In genomic region chr11:114843818-114844463, GRCm38 (mm10) we compare ENCODE assay signal across 8 mouse cellular contexts. TPM values are rescaled to one million over a fixed set of nuclear protein-coding genes. Genes with fewer than 3 reads are reported as not detected.
DNase-seq lines count a peak whose midpoint lies in the region; ATAC-seq and TF ChIP-seq lines count a peak whose summit lies in the region.

No protein-coding gene starts in this region.

- H3K9ac ChIP-seq in forebrain, embryonic 14.5 days (ENCODE audit: low read length): no peak overlapping the region
- H3K9ac ChIP-seq in liver, embryonic 11.5 days (ENCODE audit: low read depth, low read length): no peak overlapping the region

- peaks cover 35% of the 10 kb centered on the region for H3K4me1 ChIP-seq in forebrain, embryonic 10.5 days
- no peaks in the 10 kb centered on the region for H3K4me1 ChIP-seq in forebrain, embryonic 14.5 days (ENCODE audit: control insufficient read depth, insufficient read depth, low read length)
- peaks cover 38% of the 10 kb centered on the region for H3K4me1 ChIP-seq in E14TG2a.4 (replicated peaks; ENCODE audit: low read depth, low read length)
- peaks cover 33% of the 10 kb centered on the region for H3K4me1 ChIP-seq in heart, embryonic 10.5 days
- peaks cover 12% of the 10 kb centered on the region for H3K4me1 ChIP-seq in liver, embryonic 11.5 days (replicated peaks; ENCODE audit: control insufficient read depth, insufficient read depth, low read length)

- H3K9me3 ChIP-seq in forebrain, embryonic 10.5 days: peaks cover 9% of the 10 kb centered on the region; the same call in 1 of the 2 replicates
- no peaks in the 10 kb centered on the region for H3K9me3 ChIP-seq in forebrain, embryonic 14.5 days (replicated peaks; ENCODE audit: control insufficient read depth, low read length)
- H3K9me3 ChIP-seq in E14TG2a.4 (ENCODE audit: low read length): peaks cover 21% of the 10 kb centered on the region
- 0 out of 2 replicates have a peak, but pooled peaks cover 4% of the 10 kb centered on the region for H3K9me3 ChIP-seq in heart, embryonic 10.5 days
- H3K9me3 ChIP-seq in liver, embryonic 11.5 days (ENCODE audit: control insufficient read depth, low read length): no peaks in the 10 kb centered on the region

- H3K27ac ChIP-seq in forebrain, embryonic 10.5 days: peak overlapping the region; percentile 83
- H3K27ac ChIP-seq in forebrain, embryonic 14.5 days (ENCODE audit: low read depth, low read length): no peak overlapping the region
- H3K27ac ChIP-seq in heart, embryonic 10.5 days: peak overlapping the region; percentile 88
- H3K27ac ChIP-seq in liver, embryonic 11.5 days (ENCODE audit: low read depth, low read length): peak overlapping the region; percentile 26; the same call in 1 of the 2 replicates

- no peak overlapping the region for H3K4me2 ChIP-seq in forebrain, embryonic 14.5 days (ENCODE audit: low read length)
- peak overlapping the region; percentile 39 for H3K4me2 ChIP-seq in liver, embryonic 11.5 days

- ATAC-seq in forebrain, embryonic 14.5 days: no peak
- peak; percentile 69 for ATAC-seq in liver, embryonic 11.5 days (replicated peaks; ENCODE audit: low FRiP score)

- WGBS in forebrain, embryonic 10.5 days: 3% methylated on average over 8 of the region's 8 CpGs
- 5% methylated on average over 8 of the region's 8 CpGs for WGBS in forebrain, embryonic 14.5 days
- WGBS in heart, embryonic 10.5 days: 8% methylated on average over 8 of the region's 8 CpGs
- 7% methylated on average over 8 of the region's 8 CpGs for WGBS in liver, embryonic 11.5 days

- DNase-seq in forebrain, embryonic 10.5 days (ENCODE audit: extremely low spot score, low spot score): peak; percentile 45
- no peak for DNase-seq in forebrain, embryonic 14.5 days (ENCODE audit: low spot score)
- peak; percentile 89 for DNase-seq in heart, embryonic 10.5 days (ENCODE audit: low spot score)
- no peak for DNase-seq in liver, embryonic 11.5 days (ENCODE audit: low spot score)
- DNase-seq in urinary bladder, postnatal 14 days (ENCODE audit: low spot score): no peak
- no peak for DNase-seq in adrenal gland, adult (ENCODE audit: inconsistent age in 2 of 2, low spot score in 1 of 2)
- DNase-seq in adrenal gland, adult 18-20 months (ENCODE audit: low spot score in 2 of 2): no peak

- peak overlapping the region; percentile 24 for H3K4me3 ChIP-seq in forebrain, embryonic 10.5 days
- H3K4me3 ChIP-seq in forebrain, embryonic 14.5 days (ENCODE audit: low read depth, low read length): no peak overlapping the region
- H3K4me3 ChIP-seq in E14TG2a.4 (replicated peaks; ENCODE audit: low read length): peak overlapping the region; percentile 60
- peak overlapping the region; percentile 20; the same call in 1 of the 2 replicates for H3K4me3 ChIP-seq in heart, embryonic 10.5 days
- H3K4me3 ChIP-seq in liver, embryonic 11.5 days (ENCODE audit: low read depth, low read length): no peak overlapping the region

- H3K27me3 ChIP-seq in forebrain, embryonic 10.5 days (ENCODE audit: poor library complexity, severe bottlenecking): peaks cover 9% of the 10 kb centered on the region
- peaks cover 1% of the 10 kb centered on the region for H3K27me3 ChIP-seq in forebrain, embryonic 14.5 days (replicated peaks; ENCODE audit: control insufficient read depth, insufficient read depth, low read length)
- peaks cover 17% of the 10 kb centered on the region for H3K27me3 ChIP-seq in E14TG2a.4 (ENCODE audit: insufficient read depth, low read length)
- no peaks in the 10 kb centered on the region; the same call in 1 of the 2 replicates for H3K27me3 ChIP-seq in heart, embryonic 10.5 days (ENCODE audit: insufficient read depth, poor library complexity, severe bottlenecking)
- peaks cover 3% of the 10 kb centered on the region for H3K27me3 ChIP-seq in liver, embryonic 11.5 days (replicated peaks; ENCODE audit: control insufficient read depth, insufficient read depth, low read length)

- TF ChIP-seq CTCF in E14TG2a.4 (conservative IDR thresholded peaks at IDR 0.05; ENCODE audit: low read length): no peak

- H3K36me3 ChIP-seq in forebrain, embryonic 10.5 days (replicated peaks): no peaks in the 10 kb centered on the region
- H3K36me3 ChIP-seq in forebrain, embryonic 14.5 days (ENCODE audit: control insufficient read depth, insufficient read depth, low read length): no peaks in the 10 kb centered on the region
- H3K36me3 ChIP-seq in E14TG2a.4 (ENCODE audit: insufficient read depth, low read length): no peaks in the 10 kb centered on the region
- H3K36me3 ChIP-seq in heart, embryonic 10.5 days: 0 out of 2 replicates have a peak, but pooled peaks cover 2% of the 10 kb centered on the region
- H3K36me3 ChIP-seq in liver, embryonic 11.5 days (ENCODE audit: control insufficient read depth, insufficient read depth, low read length): no peaks in the 10 kb centered on the region

RNA-seq across cellular contexts. Expression of gene Gprc5c, which starts 7.0 kb away (rescaled TPM):
- polyA plus RNA-seq in forebrain, embryonic 10.5 days (2016; fragmentation: Nextera tagmentation; extraction: Ambion mirVana): 31.7 and 32.3 TPM in 2 replicates
- polyA plus RNA-seq in forebrain, embryonic 14.5 days (2014; fragmentation: Nextera tagmentation; extraction: Ambion mirVana): 4.4 and 5.4 TPM in 2 replicates
- 36.6 and 46.3 TPM in 2 replicates for polyA plus RNA-seq in heart, embryonic 10.5 days (2016; fragmentation: Nextera tagmentation; extraction: Ambion mirVana)
- 20.2 and 21.6 TPM in 2 replicates for polyA plus RNA-seq in liver, embryonic 11.5 days (2014; fragmentation: Nextera tagmentation; extraction: Ambion mirVana)
- total RNA-seq in adrenal gland, adult 18-20 months (2021): 1 to 10 TPM; 2.5 to 4.6 TPM

RNA-seq across cellular contexts. Expression of gene Gpr142, which starts 45.2 kb away (rescaled TPM):
- 0.21 TPM in 1 of 2 replicates, not detected in the other for polyA plus RNA-seq in forebrain, embryonic 10.5 days (2016; fragmentation: Nextera tagmentation; extraction: Ambion mirVana)
- not detected in 2 replicates for polyA plus RNA-seq in forebrain, embryonic 14.5 days (2014; fragmentation: Nextera tagmentation; extraction: Ambion mirVana)
- polyA plus RNA-seq in heart, embryonic 10.5 days (2016; fragmentation: Nextera tagmentation; extraction: Ambion mirVana): not detected in 2 replicates
- not detected in 2 replicates for polyA plus RNA-seq in liver, embryonic 11.5 days (2014; fragmentation: Nextera tagmentation; extraction: Ambion mirVana)
- total RNA-seq in adrenal gland, adult 18-20 months (2021): not detected

RNA-seq across cellular contexts. Expression of gene Cd300a, which starts 45.9 kb away (rescaled TPM):
- 0.42 and 1.3 TPM in 2 replicates for polyA plus RNA-seq in forebrain, embryonic 10.5 days (2016; fragmentation: Nextera tagmentation; extraction: Ambion mirVana)
- 0.73 and 1.0 TPM in 2 replicates for polyA plus RNA-seq in forebrain, embryonic 14.5 days (2014; fragmentation: Nextera tagmentation; extraction: Ambion mirVana)
- polyA plus RNA-seq in heart, embryonic 10.5 days (2016; fragmentation: Nextera tagmentation; extraction: Ambion mirVana): 0.46 and 0.62 TPM in 2 replicates
- polyA plus RNA-seq in liver, embryonic 11.5 days (2014; fragmentation: Nextera tagmentation; extraction: Ambion mirVana): 4.1 and 5.4 TPM in 2 replicates
- 1 to 10 TPM; 1.3 to 3.3 TPM for total RNA-seq in adrenal gland, adult 18-20 months (2021)

RNA-seq across cellular contexts. Expression of gene Btbd17, which starts 48.2 kb away (rescaled TPM):
- 20.7 and 20.8 TPM in 2 replicates for polyA plus RNA-seq in forebrain, embryonic 10.5 days (2016; fragmentation: Nextera tagmentation; extraction: Ambion mirVana)
- 22.1 and 24.7 TPM in 2 replicates for polyA plus RNA-seq in forebrain, embryonic 14.5 days (2014; fragmentation: Nextera tagmentation; extraction: Ambion mirVana)
- 0.21 and 0.34 TPM in 2 replicates for polyA plus RNA-seq in heart, embryonic 10.5 days (2016; fragmentation: Nextera tagmentation; extraction: Ambion mirVana)
- 0.10 and 0.43 TPM in 2 replicates for polyA plus RNA-seq in liver, embryonic 11.5 days (2014; fragmentation: Nextera tagmentation; extraction: Ambion mirVana)
- not detected for total RNA-seq in adrenal gland, adult 18-20 months (2021)

Comparison
In these comparisons a context has a peak if more than half of its experiments do, and no peak if none do; other contexts are left out.
1. DNase-seq: peak in forebrain, embryonic 10.5 days (single experiment) and heart, embryonic 10.5 days (single experiment); none in forebrain, embryonic 14.5 days (single experiment), liver, embryonic 11.5 days (single experiment), urinary bladder, postnatal 14 days (single experiment), adrenal gland, adult (0 of 2) and adrenal gland, adult 18-20 months (0 of 2).
2. H3K4me3 ChIP-seq: peak in forebrain, embryonic 10.5 days (single experiment), E14TG2a.4 (single experiment) and heart, embryonic 10.5 days (single experiment); none in forebrain, embryonic 14.5 days (single experiment) and liver, embryonic 11.5 days (single experiment).